Mouse (Mus musculus) liver, embryonic 14.5 days (tissue): ENCODE data around the gene RPS10-NUDT3.

Source experiments
- CTCF ChIP-seq: IDR thresholded peaks from 2 replicates; pipeline ENCODE4 v1.5.1; 2016; ENCODE audit warnings: antibody characterized with exemption, low read depth, control low read depth
- EP300 ChIP-seq: IDR thresholded peaks from 2 replicates; pipeline ENCODE4 v1.6.1; 2016; ENCODE audit warnings: antibody characterized with exemption, low read depth

GRCm38 (mm10) chr17:27678924-27679813, 44.1 kb upstream of the RPS10-NUDT3 start:
- TF ChIP-seq CTCF (no peak), EP300 (no peak)
